28 mouse cellular contexts compared by ENCODE assay signal in genomic region chr1:86048744-86049143, GRCm38 (mm10). TPM values are rescaled to one million over a fixed set of nuclear protein-coding genes. Genes with fewer than 3 reads are reported as not detected.
A peak's percentile ranks its signal among the peaks of the same experiment; 100 is the strongest.
DNase-seq lines count a peak whose midpoint lies in the region; ATAC-seq and TF ChIP-seq lines count a peak whose summit lies in the region.
"Had no signal": no experiment of that assay in that cellular context is flagged by ENCODE, and none has a peak within 500 bp of the region (broad histone marks: within the 10 kb centered on the region; RNA-seq: fewer than 3 reads in every experiment).

No protein-coding gene starts in this region.

- H3K4me2 ChIP-seq in liver, embryonic 12.5 days, result no peak overlapping the region
- H3K4me2 ChIP-seq in lung, embryonic 14.5 days, result no peak overlapping the region
- no peak overlapping the region for H3K4me2 ChIP-seq in lung, embryonic 16.5 days (ENCODE audit: low read depth, low read length)
- H3K4me2 ChIP-seq: embryonic facial prominence, embryonic 13.5 days; embryonic facial prominence, embryonic 15.5 days; forebrain, embryonic 12.5 days had no signal

- TF ChIP-seq POLR2A in liver, adult 2 months (IDR thresholded peaks at IDR 0.05; ENCODE audit: extremely low read depth, insufficient read depth, low read length), result no peak

- H3K4me1 ChIP-seq in liver, adult 2 months (ENCODE audit: control insufficient read depth, insufficient read depth, low read length), result peaks cover 18% of the 10 kb centered on the region
- no peaks in the 10 kb centered on the region for H3K4me1 ChIP-seq in liver, embryonic 12.5 days
- 0 out of 2 replicates have a peak, but pooled peaks cover 3% of the 10 kb centered on the region for H3K4me1 ChIP-seq in lung, embryonic 14.5 days (ENCODE audit: insufficient read depth)
- peaks cover 11% of the 10 kb centered on the region for H3K4me1 ChIP-seq in lung, embryonic 16.5 days (replicated peaks; ENCODE audit: control insufficient read depth, insufficient read depth, low read length)

- no peak for DNase-seq in liver, adult 2 months (ENCODE audit: extremely low read depth, low read depth, low spot score)
- no peak for DNase-seq in lung, embryonic 14.5 days
- no peak for DNase-seq in lung, postnatal 25 days (ENCODE audit: low spot score)
- no peak for DNase-seq in lung, postnatal 4 days
- DNase-seq: adrenal gland, adult 2 months; adrenal gland, postnatal 10 days; adrenal gland, postnatal 25 days; cerebellum, adult 11 months; cerebellum, adult 18-20 months; cerebellum, adult 8-10 months; cerebellum, adult 9-11 months; cerebellum, postnatal 14 days; cerebellum, postnatal 36 days; embryo, embryonic 11 days had no signal

- peak overlapping the region; percentile 99 for H3K27ac ChIP-seq in liver, adult 2 months (replicated peaks; ENCODE audit: insufficient read depth, low read depth, low read length)
- H3K27ac ChIP-seq in liver, embryonic 12.5 days, result no peak overlapping the region
- no peak overlapping the region for H3K27ac ChIP-seq in lung, embryonic 14.5 days (ENCODE audit: low read depth)
- peak overlapping the region; percentile 36; the same call in 1 of the 2 replicates for H3K27ac ChIP-seq in lung, embryonic 16.5 days (ENCODE audit: low read length)
- H3K27ac ChIP-seq: embryonic facial prominence, embryonic 13.5 days; embryonic facial prominence, embryonic 15.5 days; forebrain, embryonic 10.5 days; forebrain, embryonic 12.5 days had no signal

- peaks cover 17% of the 10 kb centered on the region for H3K79me2 ChIP-seq in liver, adult 2 months (ENCODE audit: control insufficient read depth, insufficient read depth, low read length)

- no peak for TF ChIP-seq CTCF in liver, adult 2 months (IDR thresholded peaks at IDR 0.05; ENCODE audit: low read depth, low read length)
- no peak for TF ChIP-seq CTCF in lung, embryonic 14.5 days (IDR thresholded peaks at IDR 0.05; ENCODE audit: low read depth)

- no peaks in the 10 kb centered on the region for H3K27me3 ChIP-seq in liver, adult 2 months (ENCODE audit: control insufficient read depth, insufficient read depth, low read length)
- peaks cover 68% of the 10 kb centered on the region for H3K27me3 ChIP-seq in liver, embryonic 12.5 days (replicated peaks)
- H3K27me3 ChIP-seq in lung, embryonic 14.5 days (ENCODE audit: insufficient read depth, low read length), result peaks cover 45% of the 10 kb centered on the region
- H3K27me3 ChIP-seq in lung, embryonic 16.5 days (ENCODE audit: control insufficient read depth, insufficient read depth, low read depth, low read length), result peaks cover 44% of the 10 kb centered on the region

- 90% methylated on average over 3 of the region's 3 CpGs for WGBS in liver, adult 2 months
- 52% methylated on average over 3 of the region's 3 CpGs for WGBS in liver, embryonic 12.5 days (ENCODE audit: insufficient replicate concordance)
- WGBS in lung, embryonic 14.5 days, result 58% methylated on average over 3 of the region's 3 CpGs
- WGBS in lung, embryonic 16.5 days, result 51% methylated on average over 3 of the region's 3 CpGs

- no peak overlapping the region for H3K4me3 ChIP-seq in liver, adult 2 months (ENCODE audit: insufficient read depth, low read depth, low read length)
- H3K4me3 ChIP-seq in liver, embryonic 12.5 days, result no peak overlapping the region
- no peak overlapping the region for H3K4me3 ChIP-seq in lung, embryonic 14.5 days (ENCODE audit: low read depth, low read length)
- no peak overlapping the region for H3K4me3 ChIP-seq in lung, embryonic 16.5 days (ENCODE audit: low read length)
- H3K4me3 ChIP-seq: embryonic facial prominence, embryonic 13.5 days; embryonic facial prominence, embryonic 15.5 days; erythroblast, embryonic 14.5 days; forebrain, embryonic 10.5 days; forebrain, embryonic 12.5 days had no signal

- ATAC-seq in liver, embryonic 12.5 days, result no peak
- ATAC-seq in lung, embryonic 14.5 days (ENCODE audit: insufficient read depth), result peak; percentile 55; the same call in 1 of the 2 replicates
- peak; percentile 41; the same call in 1 of the 2 replicates for ATAC-seq in lung, embryonic 16.5 days (ENCODE audit: low read depth)
- ATAC-seq: forebrain, embryonic 14.5 days had no signal

- H3K9me3 ChIP-seq in liver, embryonic 12.5 days (replicated peaks), result no peaks in the 10 kb centered on the region
- H3K9me3 ChIP-seq in lung, embryonic 14.5 days (ENCODE audit: low read depth, low read length), result no peaks in the 10 kb centered on the region
- H3K9me3 ChIP-seq in lung, embryonic 16.5 days (ENCODE audit: control insufficient read depth, low read length), result no peaks in the 10 kb centered on the region
- H3K9me3 ChIP-seq: embryonic facial prominence, embryonic 13.5 days; embryonic facial prominence, embryonic 15.5 days; forebrain, embryonic 10.5 days; forebrain, embryonic 12.5 days had no signal

- no peak overlapping the region for H3K9ac ChIP-seq in liver, adult 2 months (ENCODE audit: low read depth, low read length)
- no peak overlapping the region for H3K9ac ChIP-seq in liver, embryonic 12.5 days
- no peak overlapping the region for H3K9ac ChIP-seq in lung, embryonic 14.5 days
- H3K9ac ChIP-seq in lung, embryonic 16.5 days (ENCODE audit: low read length), result no peak overlapping the region
- H3K9ac ChIP-seq: embryonic facial prominence, embryonic 13.5 days; embryonic facial prominence, embryonic 15.5 days; forebrain, embryonic 12.5 days had no signal

- peaks cover 18% of the 10 kb centered on the region for H3K36me3 ChIP-seq in liver, adult 2 months (ENCODE audit: control insufficient read depth, insufficient read depth, low read length)
- H3K36me3 ChIP-seq in liver, embryonic 12.5 days, result peaks cover 9% of the 10 kb centered on the region
- H3K36me3 ChIP-seq in lung, embryonic 14.5 days (ENCODE audit: insufficient read depth), result no peaks in the 10 kb centered on the region
- no peaks in the 10 kb centered on the region for H3K36me3 ChIP-seq in lung, embryonic 16.5 days (ENCODE audit: control insufficient read depth, insufficient read depth, low read length)
- H3K36me3 ChIP-seq: embryonic facial prominence, embryonic 13.5 days; embryonic facial prominence, embryonic 15.5 days; forebrain, embryonic 10.5 days; forebrain, embryonic 12.5 days had no signal

RNA-seq across cellular contexts. Expression of gene 2810459M11Rik, which starts 3.1 kb away (rescaled TPM):
- total RNA-seq in liver, adult 2 months (2014; rRNA removed), result 39.0 and 44.0 TPM in 2 replicates
- polyA plus RNA-seq in liver, adult 2 months (2012; rRNA removed), result 54.1 and 66.2 TPM in 2 replicates
- 21.8 and 22.3 TPM in 2 replicates for polyA plus RNA-seq in liver, embryonic 12.5 days (2016; fragmentation: Nextera tagmentation; extraction: Ambion mirVana)
- 1.3 and 2.0 TPM in 2 replicates for polyA plus RNA-seq in lung, embryonic 14.5 days (2014; fragmentation: Nextera tagmentation; extraction: Ambion mirVana)
- 0.72 and 0.92 TPM in 2 replicates for polyA plus RNA-seq in lung, embryonic 16.5 days (2015; fragmentation: Nextera tagmentation; extraction: Ambion mirVana)
- total RNA-seq: MEL had no signal
- polyA plus RNA-seq: C2C12 had no signal

RNA-seq across cellular contexts. Expression of gene Psmd1, which starts 15.4 kb away (rescaled TPM):
- 81.6 and 85.1 TPM in 2 replicates for total RNA-seq in liver, adult 2 months (2014; rRNA removed)
- polyA plus RNA-seq in liver, adult 2 months (2012; rRNA removed), result 57.3 and 61.3 TPM in 2 replicates
- polyA plus RNA-seq in liver, embryonic 12.5 days (2016; fragmentation: Nextera tagmentation; extraction: Ambion mirVana), result 167 and 168 TPM in 2 replicates
- 196 and 200 TPM in 2 replicates for polyA plus RNA-seq in lung, embryonic 14.5 days (2014; fragmentation: Nextera tagmentation; extraction: Ambion mirVana)
- polyA plus RNA-seq in lung, embryonic 16.5 days (2015; fragmentation: Nextera tagmentation; extraction: Ambion mirVana), result 147 and 155 TPM in 2 replicates

RNA-seq across cellular contexts. Expression of gene Spata3, which starts 32.1 kb away (rescaled TPM):
- not detected in 2 replicates for total RNA-seq in liver, adult 2 months (2014; rRNA removed)
- not detected in 2 replicates for polyA plus RNA-seq in liver, adult 2 months (2012; rRNA removed)
- 0.19 TPM in 1 of 2 replicates, not detected in the other for polyA plus RNA-seq in liver, embryonic 12.5 days (2016; fragmentation: Nextera tagmentation; extraction: Ambion mirVana)
- not detected in 2 replicates for polyA plus RNA-seq in lung, embryonic 14.5 days (2014; fragmentation: Nextera tagmentation; extraction: Ambion mirVana)
- polyA plus RNA-seq in lung, embryonic 16.5 days (2015; fragmentation: Nextera tagmentation; extraction: Ambion mirVana), result not detected in 2 replicates
- total RNA-seq: adrenal gland, adult 2 months; adrenal gland, postnatal 10 days; adrenal gland, postnatal 25 days; adrenal gland, postnatal 4 days; common myeloid progenitor, adult 5-6 weeks; ES-E14; MEL had no signal
- polyA plus RNA-seq: adrenal gland, adult 2 months; C2C12; embryonic facial prominence, embryonic 11.5 days; embryonic facial prominence, embryonic 13.5 days; embryonic facial prominence, embryonic 15.5 days; erythroblast, embryonic 14.5 days; forebrain, embryonic 10.5 days; forebrain, embryonic 12.5 days; forebrain, embryonic 14.5 days had no signal

Comparison
In these comparisons a context has a peak if more than half of its experiments do, and no peak if none do; other contexts are left out.
1. H3K27ac ChIP-seq: peak in liver, adult 2 months (single experiment) and lung, embryonic 16.5 days (single experiment); none in liver, embryonic 12.5 days (single experiment) and lung, embryonic 14.5 days (single experiment).